Mouse (Mus musculus): ENCODE results near the gene Src. TPM values are rescaled to one million over a fixed set of nuclear protein-coding genes. Genes with fewer than 3 reads are reported as not detected.
"Not testable (repeated sequence)": the region's sequence is repeated elsewhere in the genome, so short reads cannot be mapped to it uniquely, and the experiment has no call there.

Gene Src
- total RNA-seq, 2 experiments from 2014 or later, result 0.26 TPM; not detected in 1

DNA sequence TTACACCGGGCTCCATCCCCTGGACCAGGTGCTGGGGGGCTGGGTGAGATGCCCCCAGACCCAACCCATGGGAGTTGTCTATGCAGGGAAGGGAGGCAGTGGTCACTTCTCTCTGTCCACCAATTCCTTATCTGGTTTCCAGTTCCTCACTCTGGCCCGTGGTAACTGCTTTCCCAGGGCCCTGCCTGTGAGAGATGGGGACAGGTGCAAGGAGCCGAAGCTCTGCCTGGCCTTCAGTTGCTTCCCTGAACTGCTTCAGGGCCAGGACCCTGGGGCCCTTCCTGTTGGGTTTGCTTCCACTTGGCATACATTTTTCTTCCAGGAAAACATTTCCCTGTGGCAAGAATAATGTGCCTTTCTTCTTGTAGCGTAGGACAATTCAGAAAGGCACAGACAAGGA, 54.2 kb downstream of the Src start:
- no peak for ATAC-seq (ENCODE audit: poor library complexity, severe bottlenecking)

DNA sequence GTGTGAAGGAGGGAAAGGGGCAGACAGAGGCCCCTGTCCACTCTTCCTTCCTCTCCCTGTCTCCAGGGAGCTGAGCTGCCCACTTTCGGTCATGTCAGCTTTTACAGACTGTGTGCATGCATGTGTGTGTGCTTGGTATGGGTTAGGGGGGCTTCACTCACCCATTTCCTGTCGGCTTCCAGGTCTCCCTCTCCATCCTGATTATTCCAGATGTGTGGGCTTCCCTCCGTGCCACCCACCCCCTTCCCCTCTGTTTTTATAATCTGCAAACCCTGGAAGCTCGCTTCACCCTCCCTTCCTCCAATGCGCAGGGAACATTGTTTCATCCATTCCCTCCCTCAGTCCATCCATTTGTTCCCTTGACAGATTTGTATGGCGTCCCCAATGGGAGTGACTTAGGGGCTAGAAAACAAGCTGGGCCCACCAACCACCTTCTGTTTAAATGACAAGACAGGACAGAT, 56.1 kb downstream of the Src start:
- no peak for ATAC-seq (ENCODE audit: poor library complexity, severe bottlenecking)

DNA sequence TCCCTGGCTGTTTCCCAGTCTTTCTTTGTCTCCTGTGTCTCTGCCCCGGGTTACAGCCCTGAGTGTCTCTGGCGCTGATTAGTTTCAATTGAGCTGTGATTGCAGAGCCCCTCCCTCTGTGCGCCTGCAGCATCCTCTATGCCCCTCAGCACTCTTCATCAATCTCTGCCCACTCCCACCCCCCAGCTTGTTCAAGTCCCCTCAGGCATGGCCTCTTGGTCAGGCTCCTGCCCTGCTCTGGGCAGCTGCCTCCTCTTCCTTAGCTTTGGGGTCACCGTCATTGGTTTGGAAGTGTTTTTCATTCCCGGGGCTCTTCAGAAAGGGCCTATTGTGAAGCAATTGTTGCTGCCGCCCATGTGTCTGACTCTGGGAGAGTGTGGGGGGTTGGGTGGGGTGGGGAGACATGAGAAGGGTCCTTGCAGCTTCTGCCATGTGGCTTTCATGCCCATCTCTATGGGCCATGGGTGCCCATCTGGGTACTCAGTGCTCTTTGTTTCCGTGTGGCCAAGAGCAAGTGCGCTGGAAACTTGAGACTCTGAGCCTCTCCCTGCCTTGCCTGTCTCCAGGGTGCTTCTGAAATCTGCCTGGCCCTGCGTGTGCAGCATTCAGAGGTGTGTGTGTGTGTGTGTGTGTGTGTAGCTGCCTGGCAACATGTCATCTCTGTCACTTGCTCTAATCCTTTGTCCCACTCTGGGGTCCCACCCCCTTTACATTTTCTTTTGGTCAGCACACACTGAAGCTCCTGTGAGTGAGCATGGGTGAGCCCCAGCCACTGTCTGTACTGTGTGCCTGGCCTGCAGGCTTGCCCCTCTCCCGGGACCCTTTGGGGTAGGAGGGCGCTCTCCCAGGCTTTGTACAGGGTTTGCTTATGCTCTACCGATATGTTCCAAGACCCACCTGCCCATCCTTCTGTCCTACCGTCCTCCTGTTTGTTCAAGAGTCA, 57.5 kb downstream of the Src start:
- no peak for ATAC-seq (ENCODE audit: poor library complexity, severe bottlenecking)

DNA sequence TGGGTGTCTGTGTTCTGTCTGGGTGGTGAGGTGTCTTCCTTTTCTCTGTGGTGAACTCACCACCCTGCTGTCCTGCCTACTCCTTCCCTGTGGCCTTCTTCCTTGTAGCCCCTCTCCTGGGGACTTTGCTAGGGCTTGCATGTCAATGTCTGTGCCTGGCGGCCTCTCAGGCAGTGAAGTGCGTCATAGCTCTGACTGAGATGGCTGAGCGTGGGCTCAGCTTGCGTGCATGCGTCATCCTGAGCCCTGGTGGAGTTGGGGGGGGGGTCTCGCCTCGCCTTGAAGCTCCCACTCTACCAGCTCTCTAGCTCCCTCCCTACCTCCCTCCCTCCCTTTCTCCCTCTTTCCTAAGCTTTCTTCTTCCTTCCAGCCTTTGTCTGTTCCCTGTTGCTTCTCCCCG, 60.4 kb downstream of the Src start:
- no peak for ATAC-seq (ENCODE audit: poor library complexity, severe bottlenecking)

DNA sequence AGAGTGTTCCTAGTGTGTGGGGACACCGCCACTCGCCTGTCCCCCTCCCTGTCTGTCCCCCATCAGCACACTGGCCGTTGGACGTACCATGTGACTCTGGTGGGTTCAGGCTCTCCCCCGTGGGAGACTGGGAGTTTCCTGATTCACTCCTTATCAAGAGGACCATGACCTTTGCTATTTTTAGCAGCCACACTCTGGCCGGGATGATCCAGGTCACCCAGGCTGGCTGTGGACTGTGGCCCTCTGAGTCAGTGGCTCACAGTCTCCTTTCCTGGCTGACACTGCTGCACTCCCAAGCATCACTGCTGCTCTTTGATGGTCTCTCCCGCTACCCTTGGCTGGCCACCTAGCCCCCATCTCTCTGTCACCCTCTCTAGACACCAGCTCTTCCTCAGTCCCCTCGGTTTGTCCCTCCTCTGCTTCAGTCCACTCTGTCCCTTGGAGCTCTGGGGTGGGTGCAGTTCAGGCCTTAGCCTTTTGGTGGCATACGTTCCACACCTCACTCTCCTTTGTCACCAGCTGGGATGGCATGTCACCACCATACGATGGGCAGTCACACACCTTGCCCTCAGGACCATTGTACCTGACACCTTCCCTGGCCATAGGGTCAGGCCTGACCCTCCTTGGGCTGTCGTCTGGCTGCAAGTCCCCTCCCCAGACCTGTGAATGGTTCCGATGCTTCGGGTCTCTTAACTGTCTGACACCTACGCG, 61.8 kb downstream of the Src start:
- ATAC-seq (ENCODE audit: poor library complexity, severe bottlenecking), result peak; percentile 57

GRCm38 (mm10) chr2:157482729-157483128, 64.5 kb downstream of the Src start:
- ATAC-seq (ENCODE audit: poor library complexity, severe bottlenecking), result no peak

DNA sequence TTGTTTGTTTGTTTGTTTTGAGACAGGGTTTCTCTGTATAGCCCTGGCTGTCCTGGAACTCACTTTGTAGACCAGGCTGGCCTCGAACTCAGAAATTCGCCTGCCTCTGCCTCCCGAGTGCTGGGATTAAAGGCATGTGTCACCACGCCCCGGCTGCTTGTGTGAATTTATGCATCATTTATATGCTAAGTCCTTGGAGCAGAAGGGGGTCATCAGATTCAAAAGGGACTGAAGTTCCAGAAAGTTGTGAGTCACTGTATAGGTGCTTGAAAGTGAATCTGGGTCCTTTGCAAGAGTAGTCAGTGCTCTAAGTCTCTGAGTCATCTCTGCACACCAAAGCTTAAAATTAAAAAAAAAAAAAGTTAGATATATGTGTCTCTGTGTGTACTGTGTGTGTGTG, 68.3 kb downstream of the Src start:
- ATAC-seq (ENCODE audit: poor library complexity, severe bottlenecking), result not testable (repeated sequence)

GRCm38 (mm10) chr2:157486981-157487656, 68.9 kb downstream of the Src start:
- ATAC-seq (ENCODE audit: poor library complexity, severe bottlenecking), result no peak

DNA sequence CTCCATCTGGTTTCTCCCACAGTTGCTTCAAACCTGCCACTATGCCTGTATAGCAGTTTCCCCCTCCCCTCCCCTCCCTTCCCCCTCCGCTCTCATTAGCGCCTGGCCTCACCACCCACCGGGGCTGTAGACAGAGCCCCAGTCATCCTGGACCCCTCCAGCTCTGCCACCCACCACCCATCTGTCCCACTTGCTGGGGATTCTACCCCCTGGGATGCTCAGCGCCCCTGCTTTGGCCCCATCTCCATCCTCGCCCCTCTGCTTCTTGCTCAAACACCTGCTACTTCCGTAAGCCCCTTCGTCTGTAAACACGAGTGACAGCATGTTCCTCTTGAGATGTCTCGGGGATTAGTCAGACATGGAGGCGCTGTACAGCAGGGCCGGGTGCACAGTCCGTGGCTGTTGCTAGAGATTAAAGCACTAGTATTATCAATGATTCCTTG, 69.5 kb downstream of the Src start:
- no peak for ATAC-seq (ENCODE audit: poor library complexity, severe bottlenecking)

GRCm38 (mm10) chr2:157493240-157493639, 75.0 kb downstream of the Src start:
- no peak for ATAC-seq (ENCODE audit: poor library complexity, severe bottlenecking)

GRCm38 (mm10) chr2:157498529-157498928, 80.3 kb downstream of the Src start:
- no peak for ATAC-seq (ENCODE audit: poor library complexity, severe bottlenecking)

GRCm38 (mm10) chr2:157500364-157500763, 82.1 kb downstream of the Src start:
- peak; percentile 95 for ATAC-seq (ENCODE audit: poor library complexity, severe bottlenecking)

GRCm38 (mm10) chr2:157501324-157501723, 83.1 kb downstream of the Src start:
- peak; percentile 39 for ATAC-seq (ENCODE audit: poor library complexity, severe bottlenecking)

GRCm38 (mm10) chr2:157506779-157507178, 88.5 kb downstream of the Src start:
- ATAC-seq (ENCODE audit: poor library complexity, severe bottlenecking), result no peak

DNA sequence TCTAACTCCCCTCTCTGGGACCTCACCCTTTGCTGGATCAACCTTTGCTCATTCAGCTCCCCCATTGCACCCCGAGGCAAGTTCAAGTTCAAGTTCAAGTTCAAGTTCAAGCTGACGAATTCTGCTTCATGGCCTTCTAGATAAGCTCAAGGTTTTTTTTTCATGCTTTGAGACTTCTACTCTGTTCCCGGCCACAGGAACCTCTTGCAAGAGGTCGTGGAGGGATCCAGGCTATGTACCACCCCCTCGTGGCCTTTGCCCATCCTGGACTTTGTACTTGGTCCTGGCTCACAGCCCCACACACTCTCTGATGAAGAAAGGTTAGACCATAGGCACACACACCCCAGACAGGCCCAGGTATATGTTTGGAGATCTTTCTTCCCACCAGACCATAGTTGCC, 90.9 kb downstream of the Src start:
- no peak for ATAC-seq (ENCODE audit: poor library complexity, severe bottlenecking)

GRCm38 (mm10) chr2:157510031-157510430, 91.8 kb downstream of the Src start:
- ATAC-seq (ENCODE audit: poor library complexity, severe bottlenecking), result no peak

DNA sequence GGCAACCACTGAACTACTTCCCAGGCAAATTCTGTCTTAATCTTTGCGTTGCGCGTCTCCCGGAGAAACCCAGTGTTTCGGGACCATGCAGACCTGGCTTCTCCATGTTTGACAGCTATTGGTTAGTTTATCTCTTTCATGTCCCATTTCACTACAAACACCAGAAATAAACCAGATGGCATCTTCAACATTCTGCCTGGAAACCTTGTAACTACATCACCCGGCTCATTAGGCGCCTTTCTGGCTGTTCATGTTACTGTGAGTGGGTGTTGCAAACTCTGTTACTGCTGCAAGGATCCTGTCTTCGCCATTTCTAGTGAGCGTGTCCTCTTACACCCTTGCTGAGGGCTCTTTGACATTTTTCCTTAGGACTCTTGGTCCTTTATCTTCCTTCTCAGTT, 94.6 kb downstream of the Src start:
- no peak for ATAC-seq (ENCODE audit: poor library complexity, severe bottlenecking)

- ATAC-seq (ENCODE audit: poor library complexity, severe bottlenecking), result peak; percentile 47; the same call in 1 of the 2 replicates
Observed at GRCm38 (mm10) chr2:157513737-157514208, 95.5 kb downstream of the Src start.

GRCm38 (mm10) chr2:157514353-157514752, 96.1 kb downstream of the Src start:
- no peak for ATAC-seq (ENCODE audit: poor library complexity, severe bottlenecking)

GRCm38 (mm10) chr2:157517526-157517925, 99.3 kb downstream of the Src start:
- no peak for ATAC-seq (ENCODE audit: poor library complexity, severe bottlenecking)

- ATAC-seq (ENCODE audit: poor library complexity, severe bottlenecking), result no peak
Observed at GRCm38 (mm10) chr2:157518451-157518850, 100.2 kb downstream of the Src start.

All from megakaryocyte, adult 5-6 weeks (primary cell).